Mouse (Mus musculus) midbrain, embryonic 14.5 days (tissue): ENCODE results near the gene Mgat5. TPM values are rescaled to one million over a fixed set of nuclear protein-coding genes. Genes with fewer than 3 reads are reported as not detected.

Experiments used
- ATAC-seq: fragments of 200-750 bp; cut with Nextera tagmentation; 2 replicates; pipeline ENCODE4 v1.8.0; 2017; ENCODE audit warnings: moderate number of reproducible peaks, moderate library complexity; ENCODE audit not compliant: low FRiP score, low TSS enrichment
- DNase-seq: peaks from one replicate; pipeline ENCODE4 v3.0.0-alpha.2; 2015
- H3K27ac ChIP-seq: fragments of 300-500 bp; sonication (generic); replicated peaks from 2 replicates; pipeline ENCODE4 v1.5.1; 2014; ENCODE audit warnings: mild to moderate bottlenecking, low read depth, low read length, moderate library complexity
- H3K27me3 ChIP-seq: fragments of 300-500 bp; sonication (generic); 2 replicates; pipeline ENCODE4 v1.6.1; 2014; ENCODE audit warnings: low read length, control low read depth, mixed read lengths; ENCODE audit not compliant: control insufficient read depth, insufficient read depth
- H3K36me3 ChIP-seq: fragments of 300-500 bp; sonication (generic); 2 replicates; pipeline ENCODE4 v1.6.1; 2014; ENCODE audit warnings: low read length, control low read depth; ENCODE audit not compliant: control insufficient read depth, insufficient read depth
- H3K4me1 ChIP-seq: fragments of 300-500 bp; sonication (generic); 2 replicates; pipeline ENCODE4 v1.6.1; 2014; ENCODE audit warnings: mild to moderate bottlenecking, antibody characterized with exemption, low read length, control low read depth; ENCODE audit not compliant: control insufficient read depth, insufficient read depth
- H3K4me2 ChIP-seq: fragments of 300-500 bp; sonication (generic); 2 replicates; pipeline ENCODE4 v1.6.1; 2014; ENCODE audit warnings: mild to moderate bottlenecking, low read length, moderate library complexity
- H3K4me3 ChIP-seq: fragments of 300-500 bp; sonication (generic); replicated peaks from 2 replicates; pipeline ENCODE4 v1.5.1; 2014; ENCODE audit warnings: low read depth, low read length
- H3K9ac ChIP-seq: fragments of 300-500 bp; sonication (generic); replicated peaks from 2 replicates; pipeline ENCODE4 v1.6.1; 2014; ENCODE audit warnings: mild to moderate bottlenecking, low read length, moderate library complexity
- H3K9me3 ChIP-seq: fragments of 300-500 bp; sonication (generic); 2 replicates; pipeline ENCODE4 v1.6.1; 2016; ENCODE audit warnings: low read length, control low read depth, mixed read lengths; ENCODE audit not compliant: control insufficient read depth
- WGBS: fragments of 180-500 bp; shearing (Covaris S2); extraction: QIAGEN DNeasy Blood & Tissue Kit; methylation state at CpG from one replicate; pipeline ENCODE4 v1.1.7; 2014; 5-methylcytosine and 5-hydroxymethylcytosine counted together
- polyA plus RNA-seq: library from polyadenylated mRNA; unstranded; fragments of >200 nt; fragmentation: Nextera tagmentation; extraction: Ambion mirVana; gene quantifications from 2 replicates; pipeline ENCODE4 v1.2.1, GENCODE M21; 2014

Gene Mgat5
- polyA plus RNA-seq, 1 experiment from 2014 or later, result 18.3 TPM

GRCm38 (mm10) chr1:127338833-127339487 is 134.1 kb downstream of the Mgat5 start:
- DNase-seq, result peak; percentile 55
- Histone ChIP-seq H3K27ac (0 out of 2 replicates have a peak overlapping the region, but pooled peaks have one; percentile 13), H3K36me3 (no peaks in the 10 kb centered on the region), H3K4me3 (no peak overlapping the region), H3K9ac (no peak overlapping the region), H3K4me2 (no peak overlapping the region), H3K9me3 (no peaks in the 10 kb centered on the region), H3K27me3 (no peaks in the 10 kb centered on the region), H3K4me1 (no peaks in the 10 kb centered on the region)
- 53% methylated on average over 9 of the region's 9 CpGs for WGBS
- ATAC-seq, result no peak

- WGBS, result 91% methylated on average over 9 of the region's 9 CpGs
- H3K27me3 ChIP-seq, result no peaks in the 10 kb centered on the region
- H3K9me3 ChIP-seq, result no peaks in the 10 kb centered on the region
- DNase-seq, result no peak
- no peak overlapping the region for H3K4me2 ChIP-seq
- no peak for ATAC-seq
- no peak overlapping the region for H3K4me3 ChIP-seq
- no peaks in the 10 kb centered on the region for H3K4me1 ChIP-seq
- H3K36me3 ChIP-seq, result no peaks in the 10 kb centered on the region
- H3K27ac ChIP-seq, result no peak overlapping the region
- H3K9ac ChIP-seq, result no peak overlapping the region
These were observed 135.5 kb downstream of the Mgat5 start for GRCm38 (mm10) chr1:127340296-127340695.

- ATAC-seq, result no peak
These were observed 140.1 kb downstream of the Mgat5 start for GRCm38 (mm10) chr1:127344913-127345312.

GRCm38 (mm10) chr1:127346596-127347139 is 141.9 kb downstream of the Mgat5 start:
- H3K4me2 ChIP-seq, result no peak overlapping the region
- H3K27ac ChIP-seq, result no peak overlapping the region
- DNase-seq, result no peak
- WGBS, result 48% methylated on average over 3 of the region's 3 CpGs
- no peak overlapping the region for H3K4me3 ChIP-seq
- no peak overlapping the region for H3K9ac ChIP-seq
- ATAC-seq, result no peak
- no peaks in the 10 kb centered on the region for H3K9me3 ChIP-seq
- no peaks in the 10 kb centered on the region for H3K27me3 ChIP-seq
- no peaks in the 10 kb centered on the region for H3K36me3 ChIP-seq
- no peaks in the 10 kb centered on the region for H3K4me1 ChIP-seq

More at GRCm38 (mm10) chr1:127344913-127345312, 140.1 kb downstream of the Mgat5 start:
- H3K36me3 ChIP-seq, result no peaks in the 10 kb centered on the region
- no peak overlapping the region for H3K27ac ChIP-seq
- no peak overlapping the region for H3K4me3 ChIP-seq
- H3K27me3 ChIP-seq, result no peaks in the 10 kb centered on the region
- 85% methylated on average over 9 of the region's 9 CpGs for WGBS
- no peak overlapping the region for H3K4me2 ChIP-seq
- H3K4me1 ChIP-seq, result no peaks in the 10 kb centered on the region
- H3K9ac ChIP-seq, result no peak overlapping the region
- no peaks in the 10 kb centered on the region for H3K9me3 ChIP-seq
- no peak for DNase-seq

GRCm38 (mm10) chr1:127347878-127348620 is 143.2 kb downstream of the Mgat5 start:
- Histone ChIP-seq H3K27ac (no peak overlapping the region), H3K9me3 (no peaks in the 10 kb centered on the region), H3K4me3 (no peak overlapping the region), H3K36me3 (no peaks in the 10 kb centered on the region), H3K4me2 (no peak overlapping the region), H3K9ac (no peak overlapping the region), H3K27me3 (no peaks in the 10 kb centered on the region), H3K4me1 (no peaks in the 10 kb centered on the region)
- WGBS, result 97% methylated on average over 3 of the region's 3 CpGs
- DNase-seq (no peak), ATAC-seq (no peak)

- Histone ChIP-seq H3K27me3 (no peaks in the 10 kb centered on the region), H3K36me3 (no peaks in the 10 kb centered on the region), H3K9me3 (no peaks in the 10 kb centered on the region), H3K27ac (no peak overlapping the region), H3K9ac (no peak overlapping the region), H3K4me3 (no peak overlapping the region), H3K4me2 (no peak overlapping the region), H3K4me1 (no peaks in the 10 kb centered on the region)
- DNase-seq (no peak), ATAC-seq (no peak)
- 80% methylated on average over 9 of the region's 9 CpGs for WGBS
These were observed 144.0 kb downstream of the Mgat5 start for GRCm38 (mm10) chr1:127348642-127349341.

- DNase-seq (no peak), ATAC-seq (no peak)
- Histone ChIP-seq H3K36me3 (no peaks in the 10 kb centered on the region), H3K27ac (no peak overlapping the region), H3K4me2 (no peak overlapping the region), H3K4me3 (no peak overlapping the region), H3K4me1 (no peaks in the 10 kb centered on the region), H3K27me3 (no peaks in the 10 kb centered on the region), H3K9me3 (no peaks in the 10 kb centered on the region), H3K9ac (no peak overlapping the region)
- WGBS, result 95% methylated on average over 12 of the region's 12 CpGs
These were observed 146.7 kb downstream of the Mgat5 start for GRCm38 (mm10) chr1:127351380-127352057.

GRCm38 (mm10) chr1:127352131-127352793 is 147.4 kb downstream of the Mgat5 start:
- no peak overlapping the region for H3K27ac ChIP-seq
- ATAC-seq (no peak), DNase-seq (no peak)
- no peaks in the 10 kb centered on the region for H3K36me3 ChIP-seq
- 85% methylated on average over 4 of the region's 4 CpGs for WGBS
- no peaks in the 10 kb centered on the region for H3K27me3 ChIP-seq
- H3K9ac ChIP-seq, result no peak overlapping the region
- H3K4me1 ChIP-seq, result no peaks in the 10 kb centered on the region
- no peak overlapping the region for H3K4me2 ChIP-seq
- no peak overlapping the region for H3K4me3 ChIP-seq
- no peaks in the 10 kb centered on the region for H3K9me3 ChIP-seq
